8 mouse cellular contexts compared by ENCODE assay signal in the genomic region with DNA sequence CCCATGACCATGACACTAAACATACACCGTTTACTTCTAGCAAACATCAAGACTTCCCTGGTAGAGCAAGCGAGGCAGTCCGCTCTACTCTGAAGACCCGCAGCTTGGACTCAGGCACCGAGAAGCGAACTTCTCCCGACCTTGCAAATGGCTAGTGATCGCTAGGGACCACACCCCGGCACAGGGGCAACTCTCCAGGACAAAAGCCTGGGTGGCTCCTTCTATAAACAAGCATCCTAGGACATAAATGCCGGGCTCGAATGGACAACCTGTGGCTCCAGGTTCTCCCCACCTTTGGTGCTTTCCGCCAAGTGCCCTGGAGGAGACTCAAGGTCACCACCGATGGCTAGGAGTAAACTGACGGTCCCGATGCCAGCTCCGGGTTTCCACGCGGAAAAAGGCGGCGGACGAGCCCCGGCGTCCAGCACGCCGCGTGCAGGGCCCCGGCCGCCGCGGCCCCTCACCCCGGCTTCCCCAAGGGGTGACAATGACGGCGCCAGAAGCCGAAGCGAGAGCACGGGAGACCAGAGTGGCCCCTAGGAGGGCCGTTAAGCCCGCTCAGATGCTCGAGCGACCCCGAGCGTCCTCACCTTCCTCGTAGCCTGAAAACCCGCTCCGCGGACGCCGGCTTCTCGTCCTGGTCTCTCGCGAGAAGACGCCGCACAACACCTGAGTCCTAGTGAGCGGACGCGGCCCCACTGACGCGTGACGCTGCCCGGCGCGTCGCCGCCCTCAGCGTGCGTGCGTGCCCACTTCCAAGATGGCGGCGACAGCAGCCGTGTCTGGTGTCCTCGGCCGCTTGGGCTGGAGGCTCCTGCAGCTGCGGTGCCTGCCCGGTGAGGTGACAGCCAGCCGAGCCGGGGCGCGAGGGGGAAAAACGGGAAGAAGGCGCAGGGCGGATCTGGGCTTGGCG. TPM values are rescaled to one million over a fixed set of nuclear protein-coding genes. Genes with fewer than 3 reads are reported as not detected.
A peak's percentile ranks its signal among the peaks of the same experiment; 100 is the strongest.
DNase-seq lines count a peak whose midpoint lies in the region; ATAC-seq lines count a peak whose summit lies in the region.

A gene (plus strand): TSS at position 660 of the 913 bp plus-strand sequence.
A gene (minus strand): TSS at position 697 of the 913 bp plus-strand sequence.

- WGBS in heart, embryonic 13.5 days, result under 1% methylated on average over 82 of the region's 82 CpGs
- under 1% methylated on average over 82 of the region's 82 CpGs for WGBS in liver, embryonic 12.5 days (ENCODE audit: insufficient replicate concordance)
- under 1% methylated on average over 82 of the region's 82 CpGs for WGBS in stomach, embryonic 15.5 days

- peak; percentile 97 for DNase-seq in CD4-positive helper T cell, adult 2 months (ENCODE audit: low read depth, low spot score)
- peak; percentile 89 for DNase-seq in brain, embryonic 18.5 days (ENCODE audit: low read depth, low spot score)
- DNase-seq in kidney, postnatal 10 days, result peak; percentile 98
- DNase-seq in natural killer cell, adult 2 months (ENCODE audit: low spot score in 2 of 2), result peak; percentile 89 to 93

- peak within 1 kb of the TSS; percentile 97 for H3K9ac ChIP-seq in heart, embryonic 13.5 days
- H3K9ac ChIP-seq in liver, embryonic 12.5 days, result peak within 1 kb of the TSS; percentile 97
- H3K9ac ChIP-seq in stomach, embryonic 15.5 days, result peak within 1 kb of the TSS; percentile 99

- peak within 1 kb of the TSS; percentile 98 for H3K27ac ChIP-seq in heart, embryonic 13.5 days (replicated peaks)
- H3K27ac ChIP-seq in liver, embryonic 12.5 days, result peak within 1 kb of the TSS; percentile 94
- H3K27ac ChIP-seq in stomach, embryonic 15.5 days, result peak within 1 kb of the TSS; percentile 93

- H3K4me3 ChIP-seq in heart, embryonic 13.5 days, result peak within 1 kb of the TSS; percentile 87
- peak within 1 kb of the TSS; percentile 88 for H3K4me3 ChIP-seq in liver, embryonic 12.5 days
- H3K4me3 ChIP-seq in stomach, embryonic 15.5 days (replicated peaks), result peak within 1 kb of the TSS; percentile 99

- peak; percentile 93 for ATAC-seq in erythroid progenitor cell, adult 5-6 weeks (replicated peaks; ENCODE audit: low FRiP score, poor library complexity, severe bottlenecking)
- peak; percentile 98 for ATAC-seq in heart, embryonic 13.5 days (ENCODE audit: extremely low read depth, insufficient number of reproducible peaks, low FRiP score, low TSS enrichment)
- ATAC-seq in liver, embryonic 12.5 days, result peak; percentile 93
- peak; percentile 97 for ATAC-seq in stomach, embryonic 15.5 days (ENCODE audit: insufficient read depth, low FRiP score, low read depth)

- H3K4me1 ChIP-seq in heart, embryonic 13.5 days, result peaks cover 28% of the 10 kb centered on the region
- H3K4me1 ChIP-seq in liver, embryonic 12.5 days, result peaks cover 51% of the 10 kb centered on the region
- peaks cover 7% of the 10 kb centered on the region for H3K4me1 ChIP-seq in stomach, embryonic 15.5 days

- no peaks in the 10 kb centered on the region for H3K27me3 ChIP-seq in heart, embryonic 13.5 days (replicated peaks)
- H3K27me3 ChIP-seq in liver, embryonic 12.5 days (replicated peaks), result no peaks in the 10 kb centered on the region
- H3K27me3 ChIP-seq in stomach, embryonic 15.5 days (replicated peaks), result no peaks in the 10 kb centered on the region

- no peaks in the 10 kb centered on the region for H3K9me3 ChIP-seq in heart, embryonic 13.5 days
- no peaks in the 10 kb centered on the region for H3K9me3 ChIP-seq in liver, embryonic 12.5 days (replicated peaks)
- H3K9me3 ChIP-seq in stomach, embryonic 15.5 days, result no peaks in the 10 kb centered on the region

- H3K4me2 ChIP-seq in heart, embryonic 13.5 days, result peak within 1 kb of the TSS; percentile 91
- peak within 1 kb of the TSS; percentile 80 for H3K4me2 ChIP-seq in liver, embryonic 12.5 days
- peak within 1 kb of the TSS; percentile 87 for H3K4me2 ChIP-seq in stomach, embryonic 15.5 days

- peaks cover 6% of the 10 kb centered on the region for H3K36me3 ChIP-seq in heart, embryonic 13.5 days
- H3K36me3 ChIP-seq in liver, embryonic 12.5 days, result peaks cover 19% of the 10 kb centered on the region
- H3K36me3 ChIP-seq in stomach, embryonic 15.5 days, result no peaks in the 10 kb centered on the region

RNA-seq across cellular contexts. Expression of the first gene that starts in this region (rescaled TPM):
- total RNA-seq in erythroid progenitor cell, adult 5-6 weeks (2015; ENCODE audit: low replicate concordance), result 27.8 and 34.8 TPM in 2 replicates
- total RNA-seq in erythroid progenitor cell, adult 5-6 weeks (2017; ENCODE audit: low replicate concordance), result 42.1 and 47.1 TPM in 2 replicates
- polyA plus RNA-seq in heart, embryonic 13.5 days (2015; fragmentation: Nextera tagmentation; extraction: Ambion mirVana), result 133 and 142 TPM in 2 replicates
- polyA plus RNA-seq in liver, embryonic 12.5 days (2016; fragmentation: Nextera tagmentation; extraction: Ambion mirVana), result 55.1 and 57.2 TPM in 2 replicates
- 75.8 and 84.2 TPM in 2 replicates for polyA plus RNA-seq in stomach, embryonic 15.5 days (2015; fragmentation: Nextera tagmentation; extraction: Ambion mirVana)

RNA-seq across cellular contexts. Expression of the second gene that starts in this region (rescaled TPM):
- total RNA-seq in erythroid progenitor cell, adult 5-6 weeks (2015; ENCODE audit: low replicate concordance), result 27.4 and 66.7 TPM in 2 replicates
- 36.8 and 46.6 TPM in 2 replicates for total RNA-seq in erythroid progenitor cell, adult 5-6 weeks (2017; ENCODE audit: low replicate concordance)
- 90.9 and 98.2 TPM in 2 replicates for polyA plus RNA-seq in heart, embryonic 13.5 days (2015; fragmentation: Nextera tagmentation; extraction: Ambion mirVana)
- 80.9 and 83.4 TPM in 2 replicates for polyA plus RNA-seq in liver, embryonic 12.5 days (2016; fragmentation: Nextera tagmentation; extraction: Ambion mirVana)
- 89.4 and 91.5 TPM in 2 replicates for polyA plus RNA-seq in stomach, embryonic 15.5 days (2015; fragmentation: Nextera tagmentation; extraction: Ambion mirVana)

Comparison
In these comparisons a context has a peak if more than half of its experiments do, and no peak if none do; other contexts are left out.
1. Peak in every context shown above with its lines: DNase-seq, ATAC-seq, H3K4me3 ChIP-seq and H3K27ac ChIP-seq.